Mouse (Mus musculus) midbrain, postnatal 0 days (tissue): ENCODE data around the gene Dclk2. TPM values are rescaled to one million over a fixed set of nuclear protein-coding genes. Genes with fewer than 3 reads are reported as not detected.

Experiments used
- ATAC-seq: fragments of 200-750 bp; cut with Nextera tagmentation; 2 replicates; pipeline ENCODE4 v1.8.0; 2017; ENCODE audit warnings: moderate number of reproducible peaks, mild to moderate bottlenecking, moderate TSS enrichment, moderate library complexity; ENCODE audit not compliant: low FRiP score
- DNase-seq: peaks from one replicate; pipeline ENCODE4 v3.0.0-alpha.2; 2015; ENCODE audit warnings: low spot score
- H3K27ac ChIP-seq: fragments of 300-500 bp; sonication (generic); 2 replicates; pipeline ENCODE4 v1.5.1; 2014; ENCODE audit warnings: low read depth, mild to moderate bottlenecking, low read length, mixed read lengths
- H3K27me3 ChIP-seq: fragments of 300-500 bp; sonication (generic); 2 replicates; pipeline ENCODE4 v1.6.1; 2014; ENCODE audit warnings: low read length, control low read depth, mixed read lengths; ENCODE audit not compliant: insufficient read depth
- H3K36me3 ChIP-seq: fragments of 300-500 bp; sonication (generic); 2 replicates; pipeline ENCODE4 v1.6.1; 2014; ENCODE audit warnings: low read length, control low read depth, mixed read lengths; ENCODE audit not compliant: insufficient read depth
- H3K4me1 ChIP-seq: fragments of 300-500 bp; sonication (generic); 2 replicates; pipeline ENCODE4 v1.6.1; 2014; ENCODE audit warnings: mild to moderate bottlenecking, control low read depth, antibody characterized with exemption, low read length, mixed read lengths; ENCODE audit not compliant: insufficient read depth
- H3K4me2 ChIP-seq: fragments of 300-500 bp; sonication (generic); 2 replicates; pipeline ENCODE4 v1.6.1; 2014; ENCODE audit warnings: low read depth, mild to moderate bottlenecking, low read length, mixed read lengths; ENCODE audit not compliant: poor library complexity, severe bottlenecking
- H3K4me3 ChIP-seq: fragments of 300-500 bp; sonication (generic); 2 replicates; pipeline ENCODE4 v1.5.1; 2014; ENCODE audit warnings: low read depth, mild to moderate bottlenecking, low read length, moderate library complexity
- H3K9ac ChIP-seq: fragments of 300-500 bp; sonication (generic); replicated peaks from 2 replicates; pipeline ENCODE4 v1.6.1; 2014; ENCODE audit warnings: mild to moderate bottlenecking, low read length, moderate library complexity, mixed read lengths; ENCODE audit not compliant: poor library complexity, severe bottlenecking
- H3K9me3 ChIP-seq: fragments of 300-500 bp; sonication (generic); 2 replicates; pipeline ENCODE4 v1.6.1; 2016; ENCODE audit warnings: low read length, control low read depth
- CTCF ChIP-seq: IDR thresholded peaks from 2 replicates; pipeline ENCODE4 v1.5.1; 2016; ENCODE audit warnings: antibody characterized with exemption, mild to moderate bottlenecking
- WGBS: fragments of 180-500 bp; shearing (Covaris S2); extraction: QIAGEN DNeasy Blood & Tissue Kit; methylation state at CpG from one replicate; pipeline ENCODE4 v1.1.7; 2014; 5-methylcytosine and 5-hydroxymethylcytosine counted together
- polyA plus RNA-seq: library from polyadenylated mRNA; unstranded; fragments of >200 nt; fragmentation: Nextera tagmentation; extraction: Ambion mirVana; gene quantifications from 2 replicates; pipeline ENCODE4 v1.2.1, GENCODE M21; 2015
- total RNA-seq: library from RNA; depleted of rRNA; stranded (reverse); fragments of >200 nt; gene quantifications from 2 replicates; pipeline ENCODE4 v1.2.3, GENCODE M21; 2014

Gene Dclk2
- total and polyA plus RNA-seq, 2 experiments from 2014 or later = 71.6 to 158 TPM

DNA sequence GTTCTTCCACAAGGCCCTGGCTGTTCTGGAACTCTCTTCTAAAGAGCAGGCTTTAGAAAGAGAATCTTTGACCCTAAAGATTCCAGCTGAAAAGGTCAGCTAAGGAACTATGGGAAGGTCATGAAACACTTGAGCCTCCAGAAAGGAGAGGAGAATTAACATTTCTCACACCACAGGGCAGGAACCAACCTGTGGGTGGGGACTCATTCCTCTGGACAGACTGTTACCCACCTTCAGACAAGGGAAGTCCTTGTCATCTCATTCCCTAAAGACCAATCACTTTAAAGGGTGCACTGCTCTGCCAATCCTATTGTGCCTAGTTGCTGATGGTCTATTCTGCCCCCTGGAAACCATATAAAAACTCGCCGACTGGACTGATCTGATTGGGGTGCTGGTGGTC lies 73.1 kb downstream of the Dclk2 start:
- DNase-seq = no peak
- Histone ChIP-seq H3K4me1 (peaks cover 14% of the 10 kb centered on the region), H3K4me3 (no peak overlapping the region), H3K4me2 (no peak overlapping the region), H3K9ac (no peak overlapping the region), H3K27ac (no peak overlapping the region), H3K36me3 (no peaks in the 10 kb centered on the region), H3K27me3 (no peaks in the 10 kb centered on the region), H3K9me3 (no peaks in the 10 kb centered on the region)
- 78% methylated on average over 2 of the region's 2 CpGs for WGBS
- no peak for ATAC-seq
- TF ChIP-seq CTCF = no peak

DNA sequence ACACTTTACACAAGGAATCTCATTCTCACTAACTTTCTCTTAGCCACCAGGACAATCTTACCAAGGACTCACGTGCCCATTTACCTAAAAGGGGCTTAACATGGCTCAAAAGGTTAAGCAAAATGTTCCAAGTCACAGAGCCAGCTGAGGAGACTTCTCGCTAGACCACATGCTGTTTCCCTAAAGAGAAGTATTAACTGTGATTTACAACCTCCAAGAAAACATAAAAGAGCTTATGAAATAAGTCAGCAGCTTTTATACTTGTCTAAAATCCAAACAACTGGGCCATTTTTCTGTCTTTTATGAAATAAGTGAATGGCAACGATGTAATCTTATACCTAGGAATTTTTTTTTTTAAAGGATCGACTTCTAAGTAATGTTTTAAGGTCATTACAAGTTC lies 74.6 kb downstream of the Dclk2 start:
- DNase-seq (no peak), ATAC-seq (no peak)
- 21% methylated on average over 4 of the region's 4 CpGs for WGBS
- Histone ChIP-seq H3K4me1 (peaks cover 14% of the 10 kb centered on the region), H3K9ac (no peak overlapping the region), H3K27me3 (no peaks in the 10 kb centered on the region), H3K36me3 (no peaks in the 10 kb centered on the region), H3K4me3 (no peak overlapping the region), H3K4me2 (no peak overlapping the region), H3K27ac (0 out of 2 replicates have a peak overlapping the region, but pooled peaks have one; percentile 69), H3K9me3 (no peaks in the 10 kb centered on the region)
- TF ChIP-seq CTCF = no peak

DNA sequence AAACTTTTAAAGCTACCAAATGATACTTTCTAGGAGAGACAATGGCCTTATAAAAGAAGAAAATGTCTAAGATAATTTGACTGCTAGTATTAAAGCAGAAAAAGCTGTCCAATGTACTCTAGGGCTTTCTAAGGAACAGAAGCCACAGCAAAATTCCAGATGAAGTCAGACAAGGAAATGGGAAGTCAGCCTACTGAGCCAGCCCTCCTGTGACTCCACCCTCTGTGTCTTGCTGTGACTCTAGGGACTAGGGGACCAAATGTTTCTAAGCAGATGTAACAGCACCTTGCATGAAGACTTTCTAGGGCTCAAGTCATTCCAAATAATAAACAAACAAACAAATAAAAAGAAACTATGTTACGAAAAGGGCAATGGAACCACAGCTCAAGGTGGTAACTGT lies 75.1 kb downstream of the Dclk2 start:
- H3K9ac ChIP-seq = no peak overlapping the region

DNA sequence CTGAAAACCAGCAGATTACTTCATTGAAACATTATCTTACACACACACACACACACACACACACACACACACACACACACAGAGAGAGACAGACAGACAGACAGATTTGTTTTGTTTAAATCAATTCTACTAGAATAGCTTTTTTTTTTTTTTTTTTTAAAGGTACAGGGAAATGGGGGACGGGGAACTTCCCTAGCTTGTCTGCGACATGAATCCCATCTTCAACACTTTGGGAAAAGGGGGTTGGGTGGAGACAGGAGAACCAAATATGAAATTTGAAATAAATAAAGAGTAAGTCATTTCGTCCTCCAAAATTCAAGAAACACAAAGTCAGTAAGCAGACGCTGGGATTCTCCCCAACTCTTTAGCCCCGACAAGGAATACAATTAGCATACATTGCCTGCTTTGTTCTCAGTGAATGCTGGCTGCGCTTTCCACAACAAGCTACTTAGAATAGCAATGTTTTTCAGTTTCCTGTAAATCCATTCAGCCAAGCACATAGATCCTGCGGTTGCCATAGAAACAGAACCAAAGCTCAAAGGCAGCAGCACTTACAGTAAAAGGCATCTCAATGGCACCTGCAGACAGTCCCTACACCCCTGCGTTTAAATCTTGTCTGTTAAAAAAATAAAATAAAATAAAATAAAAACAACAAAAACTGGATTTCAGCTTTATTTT lies 75.7 kb downstream of the Dclk2 start:
- Histone ChIP-seq H3K9ac (no peak overlapping the region), H3K4me1 (peaks cover 9% of the 10 kb centered on the region), H3K27me3 (no peaks in the 10 kb centered on the region), H3K27ac (peak overlapping the region; percentile 69), H3K4me2 (peak overlapping the region; percentile 42), H3K4me3 (peak overlapping the region; percentile 18; the same call in 1 of the 2 replicates), H3K9me3 (no peaks in the 10 kb centered on the region), H3K36me3 (no peaks in the 10 kb centered on the region)
- WGBS = 3% methylated on average over 8 of the region's 8 CpGs
- peak; percentile 78 for ATAC-seq
- peak; percentile 85 for DNase-seq
- no peak for TF ChIP-seq CTCF

More for the DNA sequence above, 75.1 kb downstream of the Dclk2 start:
- Histone ChIP-seq H3K27ac (peak overlapping the region; percentile 69), H3K36me3 (no peaks in the 10 kb centered on the region), H3K4me1 (peaks cover 10% of the 10 kb centered on the region), H3K4me3 (no peak overlapping the region), H3K4me2 (0 out of 2 replicates have a peak overlapping the region, but pooled peaks have one; percentile 42), H3K9me3 (no peaks in the 10 kb centered on the region), H3K27me3 (no peaks in the 10 kb centered on the region)
- WGBS = 78% methylated on average over 1 of the region's 1 CpGs
- no peak for TF ChIP-seq CTCF
- DNase-seq (no peak), ATAC-seq (no peak)

DNA sequence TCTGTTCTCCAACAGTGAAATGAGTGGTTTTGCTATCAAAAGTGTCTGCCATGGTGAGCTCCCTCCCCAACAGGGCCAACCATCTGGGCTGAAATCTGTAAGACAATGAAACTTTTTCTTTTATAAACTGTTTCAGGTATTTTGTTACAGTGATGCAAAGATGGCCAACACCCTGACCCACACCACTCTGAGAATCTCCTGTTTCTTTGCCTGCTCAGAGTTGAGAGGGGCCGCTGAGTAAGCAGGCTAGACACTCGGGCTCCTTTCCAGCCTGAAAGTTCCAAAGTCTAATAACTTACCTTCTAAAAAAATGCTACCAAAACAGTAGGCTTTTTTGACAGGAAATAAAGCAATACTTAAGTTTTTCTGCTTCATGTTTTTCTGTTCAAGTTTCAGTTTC lies 78.2 kb downstream of the Dclk2 start:
- 97% methylated on average over 2 of the region's 2 CpGs for WGBS
- Histone ChIP-seq H3K27me3 (no peaks in the 10 kb centered on the region), H3K9ac (no peak overlapping the region), H3K4me1 (peaks cover 10% of the 10 kb centered on the region), H3K9me3 (no peaks in the 10 kb centered on the region), H3K4me3 (no peak overlapping the region), H3K27ac (no peak overlapping the region), H3K36me3 (no peaks in the 10 kb centered on the region), H3K4me2 (no peak overlapping the region)
- no peak for DNase-seq
- ATAC-seq = no peak
- no peak for TF ChIP-seq CTCF

DNA sequence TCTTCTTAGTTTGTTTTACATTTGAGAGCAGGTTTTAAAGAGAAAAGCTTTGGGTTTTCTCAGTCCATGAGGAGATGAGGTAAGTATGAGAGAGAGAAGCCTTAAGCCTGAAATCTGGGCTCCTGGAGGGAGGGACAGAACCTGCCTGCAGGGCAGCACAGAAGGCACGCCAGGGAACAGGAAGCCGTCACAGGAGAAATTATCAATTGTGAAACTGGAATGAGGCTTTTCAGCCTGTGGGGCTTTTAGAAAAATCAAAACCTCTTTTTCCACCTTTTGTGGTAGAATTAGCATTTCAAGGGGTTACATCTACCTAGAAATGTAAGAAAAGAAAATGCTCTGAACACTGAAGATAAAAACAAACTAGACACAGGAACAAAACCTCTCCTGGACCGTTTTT lies 81.0 kb downstream of the Dclk2 start:
- peak overlapping the region; percentile 55 for H3K27ac ChIP-seq
- DNase-seq (no peak), ATAC-seq (no peak)
- no peak for TF ChIP-seq CTCF
- peaks cover 6% of the 10 kb centered on the region; the same call in 1 of the 2 replicates for H3K4me1 ChIP-seq
- H3K4me2 ChIP-seq = no peak overlapping the region
- no peaks in the 10 kb centered on the region for H3K36me3 ChIP-seq
- H3K9me3 ChIP-seq = no peaks in the 10 kb centered on the region
- 13% methylated on average over 3 of the region's 3 CpGs for WGBS
- H3K27me3 ChIP-seq = no peaks in the 10 kb centered on the region
- H3K4me3 ChIP-seq = no peak overlapping the region
- H3K9ac ChIP-seq = no peak overlapping the region
